Mouse (Mus musculus): ENCODE measurements around the gene Rdh16f2. TPM values are rescaled to one million over a fixed set of nuclear protein-coding genes. Genes with fewer than 3 reads are reported as not detected.
"Not testable (repeated sequence)": the region's sequence is repeated elsewhere in the genome, so short reads cannot be mapped to it uniquely, and the experiment has no call there.

Gene Rdh16f2
- not detected in 2 replicates for polyA plus RNA-seq (2015; fragmentation: Nextera tagmentation; extraction: Ambion mirVana)

DNA sequence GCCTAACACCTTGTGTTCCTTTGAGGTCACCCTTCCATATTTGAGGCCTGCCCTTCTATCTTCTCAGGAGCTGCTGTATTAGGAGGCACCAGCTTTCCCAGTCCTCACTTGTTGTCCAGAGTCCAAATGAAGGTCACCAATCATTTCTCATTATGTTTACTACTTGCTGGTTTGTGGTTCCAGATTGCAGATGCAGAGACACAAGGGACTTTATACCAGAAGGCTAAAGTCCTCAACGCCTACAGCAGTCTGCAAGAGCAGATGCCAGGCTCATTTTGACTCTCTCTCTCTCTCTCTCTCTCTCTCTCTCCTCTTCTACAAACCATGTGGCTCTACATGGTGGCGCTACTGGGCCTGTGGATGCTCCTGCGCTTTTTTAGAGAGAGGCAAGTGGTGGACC is at the start of gene Rdh16f2:
TSS of gene Rdh16f2 (plus strand) at position 243 of the 400 bp plus-strand sequence.
- no peak within 1 kb of the TSS for H3K4me2 ChIP-seq
- no peaks in the 10 kb centered on the region for H3K36me3 ChIP-seq (ENCODE audit: poor library complexity, severe bottlenecking)
- H3K4me3 ChIP-seq = no peak within 1 kb of the TSS
- H3K9ac ChIP-seq = no peak within 1 kb of the TSS
- ATAC-seq = no peak
- H3K9me3 ChIP-seq (replicated peaks) = peaks cover 8% of the 10 kb centered on the region
- WGBS = 93% methylated on average over 3 of the region's 3 CpGs
- H3K4me1 ChIP-seq = no peaks in the 10 kb centered on the region
- no peak within 1 kb of the TSS for H3K27ac ChIP-seq
- no peaks in the 10 kb centered on the region for H3K27me3 ChIP-seq

DNA sequence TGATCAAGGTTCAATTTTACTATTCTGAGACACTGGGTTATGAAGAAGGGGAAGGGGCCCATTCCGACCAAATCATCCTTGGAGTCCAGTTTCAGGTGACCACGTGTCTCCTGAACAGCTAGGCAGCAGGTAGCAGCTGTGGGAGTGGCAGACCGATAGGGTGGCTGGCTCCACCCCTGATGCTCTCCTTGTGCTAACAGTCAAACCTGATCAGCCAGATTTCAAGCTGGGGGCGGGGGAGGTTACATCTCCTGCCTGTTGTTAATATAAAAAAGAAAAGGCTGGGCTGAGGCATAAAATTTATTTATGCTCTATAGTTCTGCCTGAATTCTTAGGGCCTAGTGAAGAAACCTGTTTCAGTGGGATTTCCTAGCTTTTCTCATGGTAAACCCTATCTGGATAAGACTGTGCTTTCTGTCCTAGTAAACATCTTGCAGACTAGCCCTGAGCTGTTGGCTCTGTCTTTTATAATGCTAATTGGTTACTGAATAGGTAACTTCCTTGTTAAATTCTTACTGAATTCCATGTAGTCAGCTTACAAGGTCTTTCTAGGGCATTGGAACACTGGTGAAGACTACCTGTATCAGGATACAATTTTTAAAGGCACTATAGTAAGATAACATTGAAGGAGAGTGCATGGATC is 48.9 kb upstream of the Rdh16f2 start:
- H3K4me1 ChIP-seq; H3K36me3 ChIP-seq (ENCODE audit: poor library complexity, severe bottlenecking); H3K4me2 ChIP-seq; ATAC-seq; H3K27ac ChIP-seq; H3K9me3 ChIP-seq (replicated peaks); H3K9ac ChIP-seq; H3K27me3 ChIP-seq; H3K4me3 ChIP-seq: not testable (repeated sequence)
- 83% methylated on average over 4 of the region's 4 CpGs for WGBS

DNA sequence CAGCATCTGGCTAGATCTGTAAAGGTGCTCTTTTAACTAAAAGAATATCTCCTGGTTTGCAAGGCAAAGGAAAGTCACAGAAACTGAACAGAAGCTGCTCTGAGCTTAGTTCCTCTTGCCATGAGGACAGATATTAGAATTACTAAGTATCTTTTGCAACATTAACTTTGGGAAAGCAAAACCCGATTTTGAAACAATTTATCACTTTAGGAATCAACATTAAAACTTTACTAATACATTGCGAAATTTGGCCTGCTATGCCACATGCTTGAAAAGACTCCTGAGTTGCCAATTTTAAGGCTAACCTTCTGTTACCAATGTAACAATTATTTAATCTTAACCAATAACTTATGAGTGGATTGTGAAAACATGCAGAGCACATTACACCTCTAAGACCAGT is 44.5 kb upstream of the Rdh16f2 start:
- H3K27ac ChIP-seq; H3K4me2 ChIP-seq; H3K4me1 ChIP-seq; H3K36me3 ChIP-seq (ENCODE audit: poor library complexity, severe bottlenecking); H3K9me3 ChIP-seq (replicated peaks); H3K27me3 ChIP-seq; H3K9ac ChIP-seq; H3K4me3 ChIP-seq; ATAC-seq: not testable (repeated sequence)
- WGBS = 88% methylated on average over 2 of the region's 2 CpGs

DNA sequence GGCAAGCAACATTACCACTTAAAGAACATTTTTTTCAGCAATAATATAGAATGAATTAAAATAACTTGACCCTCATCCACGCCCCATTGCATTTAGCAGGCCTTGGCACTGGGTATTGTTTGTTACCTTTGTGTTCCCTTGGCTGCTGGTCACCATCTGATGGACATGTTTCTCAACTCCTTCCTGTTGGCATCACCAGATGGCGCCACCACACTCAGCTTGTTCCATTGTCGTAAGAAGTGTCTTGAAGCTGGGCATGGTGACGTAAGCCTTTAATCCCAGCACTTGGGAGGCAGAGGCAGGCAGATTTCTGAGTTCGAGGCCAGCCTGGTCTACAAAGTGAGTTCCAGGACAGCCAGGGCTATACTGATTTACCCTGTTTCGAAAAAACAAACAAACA is 40.9 kb upstream of the Rdh16f2 start:
- 83% methylated on average over 6 of the region's 6 CpGs for WGBS
- no peak overlapping the region for H3K4me3 ChIP-seq

DNA sequence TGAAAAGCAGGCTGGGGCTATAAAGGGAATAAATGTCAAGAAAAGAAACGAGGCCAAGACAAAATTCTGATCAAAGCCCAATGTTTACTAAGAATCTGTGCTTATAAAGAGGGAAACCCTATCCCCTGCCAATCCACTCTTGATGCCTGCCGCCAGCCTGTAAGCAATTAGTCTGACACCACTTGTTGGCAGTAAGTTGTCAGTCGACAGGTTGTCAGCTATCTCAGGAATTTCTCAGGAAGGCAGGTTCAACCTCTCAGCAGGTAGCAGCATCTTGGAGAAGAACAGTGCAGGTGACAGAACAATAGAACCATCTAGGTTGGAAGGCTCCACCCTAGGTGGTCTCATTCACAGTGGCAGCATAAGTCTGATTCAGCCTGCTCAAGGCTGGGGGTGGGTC is 37.2 kb upstream of the Rdh16f2 start:
- no peak for ATAC-seq
- H3K4me2 ChIP-seq = no peak overlapping the region
- no peaks in the 10 kb centered on the region for H3K36me3 ChIP-seq (ENCODE audit: poor library complexity, severe bottlenecking)
- H3K27ac ChIP-seq = no peak overlapping the region
- H3K9ac ChIP-seq = no peak overlapping the region
- no peaks in the 10 kb centered on the region for H3K27me3 ChIP-seq
- H3K9me3 ChIP-seq (replicated peaks) = no peaks in the 10 kb centered on the region
- no peaks in the 10 kb centered on the region for H3K4me1 ChIP-seq
- H3K4me3 ChIP-seq = no peak overlapping the region
- 60% methylated on average over 3 of the region's 3 CpGs for WGBS

More for the DNA sequence above, 40.9 kb upstream of the Rdh16f2 start:
- Histone ChIP-seq H3K36me3 (ENCODE audit: poor library complexity, severe bottlenecking) (no peaks in the 10 kb centered on the region), H3K27ac (no peak overlapping the region), H3K4me1 (no peaks in the 10 kb centered on the region), H3K9me3 (replicated peaks) (peaks cover 4% of the 10 kb centered on the region; the same call in 1 of the 2 replicates), H3K4me2 (no peak overlapping the region), H3K9ac (no peak overlapping the region), H3K27me3 (no peaks in the 10 kb centered on the region)
- ATAC-seq = no peak

DNA sequence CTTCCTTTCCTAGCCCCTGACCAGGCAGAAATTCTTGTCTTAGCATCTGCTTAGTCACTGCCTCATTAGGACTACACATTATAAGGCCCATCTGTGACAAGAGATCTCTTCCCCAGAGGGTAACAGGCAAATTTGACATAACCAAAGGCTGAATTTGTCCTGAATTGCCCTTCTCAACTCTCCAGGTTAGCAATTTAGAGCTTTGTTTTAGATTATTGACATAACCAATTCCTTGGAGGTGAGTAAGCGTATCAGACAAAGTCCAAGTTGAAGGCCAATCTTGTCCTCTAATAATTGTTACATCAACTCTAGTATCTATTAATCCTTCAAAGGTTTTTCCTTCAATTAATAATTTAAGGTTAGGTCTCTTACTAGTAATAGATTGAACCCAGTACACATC is 32.1 kb upstream of the Rdh16f2 start:
- H3K27ac ChIP-seq; H3K36me3 ChIP-seq (ENCODE audit: poor library complexity, severe bottlenecking); ATAC-seq; H3K4me2 ChIP-seq; H3K4me1 ChIP-seq; H3K27me3 ChIP-seq; H3K9me3 ChIP-seq (replicated peaks); H3K9ac ChIP-seq; H3K4me3 ChIP-seq: not testable (repeated sequence)
- WGBS = 96% methylated on average over 1 of the region's 1 CpGs

DNA sequence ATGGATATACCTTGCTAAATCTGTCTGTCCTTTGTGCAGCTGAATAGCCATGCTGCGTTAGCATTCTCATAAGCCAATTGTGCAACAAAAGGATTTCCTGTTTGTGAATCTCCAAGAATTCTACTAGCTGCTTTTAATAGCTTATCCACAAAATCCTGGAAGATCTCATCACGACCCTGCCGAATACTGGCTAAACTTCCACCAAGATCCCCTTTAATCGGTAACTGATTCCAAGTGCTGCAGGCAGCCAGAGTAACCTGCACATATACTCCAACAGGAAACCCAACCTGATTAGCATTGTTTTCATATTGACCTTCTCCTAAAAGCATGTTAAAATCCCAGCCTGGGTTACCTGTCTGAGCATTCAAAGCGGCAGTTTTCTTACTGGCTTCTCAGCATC is 31.0 kb upstream of the Rdh16f2 start:
- no peak overlapping the region for H3K27ac ChIP-seq
- H3K27me3 ChIP-seq = no peaks in the 10 kb centered on the region
- H3K4me1 ChIP-seq = no peaks in the 10 kb centered on the region
- H3K9me3 ChIP-seq (replicated peaks) = no peaks in the 10 kb centered on the region
- H3K4me2 ChIP-seq = no peak overlapping the region
- H3K9ac ChIP-seq = no peak overlapping the region
- 83% methylated on average over 5 of the region's 5 CpGs for WGBS
- H3K4me3 ChIP-seq = no peak overlapping the region
- no peak for ATAC-seq
- H3K36me3 ChIP-seq (ENCODE audit: poor library complexity, severe bottlenecking) = no peaks in the 10 kb centered on the region

DNA sequence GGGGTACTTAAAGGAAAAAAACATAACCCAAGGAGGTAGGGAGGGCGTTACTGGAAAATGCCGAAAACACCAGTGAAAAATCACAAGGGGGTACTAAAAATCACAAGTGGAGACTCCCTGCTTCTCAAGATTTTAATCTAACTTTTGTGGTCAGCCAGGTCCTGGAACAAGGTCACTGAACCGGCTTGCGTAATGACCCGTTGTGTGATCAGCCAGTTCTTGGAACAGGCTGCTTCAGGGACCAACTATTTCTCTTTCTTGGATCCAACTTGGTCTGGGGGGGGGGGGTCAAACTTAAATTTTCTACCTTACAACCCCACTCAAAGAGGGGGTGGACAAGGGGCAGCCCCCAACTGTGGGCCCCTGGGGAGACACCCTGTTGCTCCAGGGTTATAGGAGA is 28.5 kb upstream of the Rdh16f2 start:
- ATAC-seq; H3K4me3 ChIP-seq; H3K36me3 ChIP-seq (ENCODE audit: poor library complexity, severe bottlenecking); H3K9ac ChIP-seq; H3K4me2 ChIP-seq; H3K27me3 ChIP-seq; H3K9me3 ChIP-seq (replicated peaks); H3K4me1 ChIP-seq; H3K27ac ChIP-seq: not testable (repeated sequence)
- 94% methylated on average over 5 of the region's 5 CpGs for WGBS

DNA sequence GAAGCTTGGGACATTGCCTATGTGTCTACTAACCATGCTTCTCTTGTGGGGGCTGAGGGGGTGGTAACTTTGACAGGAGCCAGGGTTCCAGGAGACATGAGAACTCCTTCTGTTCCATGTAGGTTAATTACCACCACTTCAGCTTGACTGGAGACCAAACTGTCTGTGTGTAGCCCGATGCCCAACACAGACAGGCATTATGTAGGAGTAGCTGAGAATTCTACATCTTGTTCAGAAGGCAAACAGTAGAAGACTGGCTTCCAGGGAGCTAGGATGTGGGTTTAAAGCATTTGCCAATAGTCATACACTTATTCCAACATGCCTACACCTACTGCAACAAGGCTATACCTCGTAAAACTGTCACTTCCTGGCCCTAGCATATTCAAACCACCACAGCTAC is 27.7 kb upstream of the Rdh16f2 start:
- Histone ChIP-seq H3K27me3 (no peaks in the 10 kb centered on the region), H3K27ac (no peak overlapping the region), H3K9ac (no peak overlapping the region), H3K4me1 (no peaks in the 10 kb centered on the region), H3K9me3 (replicated peaks) (no peaks in the 10 kb centered on the region), H3K36me3 (ENCODE audit: poor library complexity, severe bottlenecking) (no peaks in the 10 kb centered on the region), H3K4me3 (no peak overlapping the region), H3K4me2 (no peak overlapping the region)
- 94% methylated on average over 2 of the region's 2 CpGs for WGBS
- no peak for ATAC-seq

DNA sequence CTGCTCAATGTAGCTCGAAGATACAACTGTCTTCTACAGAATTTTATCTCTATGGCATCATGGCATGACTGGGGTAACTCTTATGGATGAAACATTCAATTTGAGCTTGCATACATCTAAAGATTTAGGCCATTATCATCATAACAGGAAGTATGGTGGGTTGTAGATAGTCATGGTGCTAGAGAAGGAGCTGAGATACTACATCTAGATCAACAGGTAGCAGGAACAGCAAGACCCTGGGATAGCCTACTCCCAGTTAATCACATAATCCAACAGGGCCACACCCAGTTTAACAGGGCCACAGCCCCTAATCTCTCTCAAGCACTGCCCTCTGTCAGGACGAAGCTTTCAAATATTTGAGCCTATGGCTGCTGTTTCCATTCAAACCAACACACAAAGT is 25.5 kb upstream of the Rdh16f2 start:
- no peaks in the 10 kb centered on the region for H3K9me3 ChIP-seq (replicated peaks)
- H3K4me2 ChIP-seq = no peak overlapping the region
- no peak overlapping the region for H3K9ac ChIP-seq
- no peaks in the 10 kb centered on the region for H3K36me3 ChIP-seq (ENCODE audit: poor library complexity, severe bottlenecking)
- H3K27me3 ChIP-seq = no peaks in the 10 kb centered on the region
- H3K4me1 ChIP-seq = no peaks in the 10 kb centered on the region
- no peak for ATAC-seq
- WGBS = 77% methylated on average over 2 of the region's 2 CpGs
- H3K27ac ChIP-seq = no peak overlapping the region
- no peak overlapping the region for H3K4me3 ChIP-seq

DNA sequence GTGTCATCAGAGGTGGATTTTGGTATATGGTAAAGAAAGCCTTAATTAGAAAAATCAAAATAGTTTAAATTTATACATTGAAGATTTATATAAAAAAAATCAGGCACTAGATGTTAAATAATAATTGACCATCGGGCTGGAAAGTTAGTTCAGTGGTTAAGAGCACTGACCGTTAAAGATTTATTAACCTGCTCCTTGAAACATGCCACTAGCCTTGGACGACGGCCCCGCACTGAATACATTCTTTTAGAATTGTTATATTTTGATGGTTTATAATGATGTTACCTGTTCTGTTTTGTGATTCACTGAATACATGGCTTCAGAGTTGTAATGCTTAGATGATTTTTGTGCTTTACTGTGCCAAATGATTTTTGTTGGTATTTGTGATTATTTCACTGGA is 20.3 kb upstream of the Rdh16f2 start:
- not testable (repeated sequence) for H3K27ac ChIP-seq; H3K27me3 ChIP-seq; ATAC-seq; H3K9me3 ChIP-seq (replicated peaks); H3K36me3 ChIP-seq (ENCODE audit: poor library complexity, severe bottlenecking); H3K4me2 ChIP-seq; H3K4me3 ChIP-seq; H3K9ac ChIP-seq; H3K4me1 ChIP-seq
- WGBS = 91% methylated on average over 5 of the region's 5 CpGs

DNA sequence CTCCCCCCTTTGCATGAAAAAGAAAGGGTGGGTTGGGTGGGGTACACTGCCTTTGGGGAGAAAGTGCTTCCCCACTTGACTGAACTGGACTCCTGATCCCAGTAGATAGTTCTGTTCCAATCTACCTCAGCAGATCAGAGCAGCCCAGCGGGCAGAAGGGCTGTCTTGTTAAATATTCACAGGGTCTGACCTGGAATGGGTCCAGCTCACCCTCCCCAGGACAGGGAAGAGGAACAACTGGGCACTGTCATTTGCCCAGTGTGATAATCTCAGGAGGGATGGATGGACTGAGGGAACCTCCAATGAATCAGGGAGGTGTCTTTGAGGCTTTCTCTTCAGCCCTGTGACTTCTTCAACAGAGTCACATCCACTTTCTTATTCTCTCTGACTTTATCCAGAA is 18.2 kb upstream of the Rdh16f2 start:
- H3K9ac ChIP-seq = no peak overlapping the region
- H3K4me2 ChIP-seq = no peak overlapping the region
- WGBS = 79% methylated on average over 1 of the region's 1 CpGs
- ATAC-seq = no peak
- H3K4me1 ChIP-seq = no peaks in the 10 kb centered on the region
- H3K27me3 ChIP-seq = no peaks in the 10 kb centered on the region
- H3K27ac ChIP-seq = no peak overlapping the region
- no peaks in the 10 kb centered on the region for H3K36me3 ChIP-seq (ENCODE audit: poor library complexity, severe bottlenecking)
- no peak overlapping the region for H3K4me3 ChIP-seq
- no peaks in the 10 kb centered on the region for H3K9me3 ChIP-seq (replicated peaks)

DNA sequence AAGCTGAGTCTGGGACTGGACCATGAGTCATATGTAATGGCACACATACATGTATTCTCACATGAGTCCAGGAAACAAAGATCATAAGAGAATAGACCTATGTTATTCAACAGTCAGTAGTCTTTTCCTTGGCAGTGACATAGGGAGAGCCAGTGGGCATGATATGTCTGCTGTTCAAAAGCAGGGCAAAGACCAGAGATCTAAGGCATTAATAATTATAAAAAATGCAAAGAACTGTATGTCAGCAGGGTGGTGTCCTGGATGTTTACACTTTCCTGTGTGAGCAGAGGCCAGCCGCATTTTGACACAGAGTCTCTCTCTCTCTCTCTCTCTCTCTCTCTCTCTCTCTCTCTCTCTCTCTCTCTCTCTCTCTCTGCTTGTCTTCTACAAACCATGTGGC is 16.6 kb upstream of the Rdh16f2 start, which contains the start of gene Rdh19:
TSS of gene Rdh19 (plus strand) at position 301 of the 400 bp plus-strand sequence.
- no peaks in the 10 kb centered on the region for H3K36me3 ChIP-seq (ENCODE audit: poor library complexity, severe bottlenecking)
- no peak for ATAC-seq
- H3K9ac ChIP-seq = no peak within 1 kb of the TSS
- H3K27me3 ChIP-seq = no peaks in the 10 kb centered on the region
- H3K4me3 ChIP-seq = no peak within 1 kb of the TSS
- 73% methylated on average over 1 of the region's 1 CpGs for WGBS
- no peaks in the 10 kb centered on the region for H3K9me3 ChIP-seq (replicated peaks)
- H3K4me1 ChIP-seq = no peaks in the 10 kb centered on the region
- H3K4me2 ChIP-seq = no peak within 1 kb of the TSS
- no peak within 1 kb of the TSS for H3K27ac ChIP-seq
